Mouse (Mus musculus) megakaryocyte-erythroid progenitor cell, adult 5 weeks (primary cell): ENCODE results near the gene Flg. TPM values are rescaled to one million over a fixed set of nuclear protein-coding genes. Genes with fewer than 3 reads are reported as not detected.

Experiments used
- polyA plus RNA-seq: library from polyadenylated mRNA; stranded (reverse); fragments of >175 nt; gene quantifications from 2 replicates; pipeline ENCODE4 v1.2.3, GENCODE M21; 2012

The Flg gene
- polyA plus RNA-seq = 0.18 TPM in 1 of 2 replicates, not detected in the other

GRCm38 (mm10) chr3:93273223-93273622 is at the start of gene Flg:
Gene Flg (plus strand): TSS chr3:93273523.

GRCm38 (mm10) chr3:93319449-93319848 is 46.1 kb downstream of the Flg start, which contains the start of gene Hrnr:
Gene Hrnr (plus strand): TSS chr3:93319749.

Other genes with a start within 250 kb of the Flg start
- gene Gm4858, start 204.7 kb upstream of the Flg start, polyA plus RNA-seq = not detected in 2 replicates
- gene Crnn, start 128.7 kb upstream of the Flg start, polyA plus RNA-seq = not detected in 2 replicates
- not detected in 2 replicates for gene Flg2, start 76.2 kb upstream of the Flg start, polyA plus RNA-seq
- gene Hrnr, start 46.2 kb downstream of the Flg start, polyA plus RNA-seq = not detected in 2 replicates
- 0.01 TPM in 1 of 2 replicates, not detected in the other for gene Rptn, start 120.2 kb downstream of the Flg start, polyA plus RNA-seq
- 0.28 and 0.43 TPM in 2 replicates for gene Tchh, start 168.8 kb downstream of the Flg start, polyA plus RNA-seq
- not detected in 2 replicates for gene Tchhl1, start 195.2 kb downstream of the Flg start, polyA plus RNA-seq
- 119 and 171 TPM in 2 replicates for gene S100a11, start 247.0 kb downstream of the Flg start, polyA plus RNA-seq